Mouse (Mus musculus) cerebellum, adult 2 months (tissue): ENCODE measurements around the gene Nlgn2. TPM values are rescaled to one million over a fixed set of nuclear protein-coding genes. Genes with fewer than 3 reads are reported as not detected.

Source experiments
- DNase-seq, 2 experiments: peaks; one replicate each; pipeline ENCODE4 v3.0.0; 2021
- H3K27ac ChIP-seq: fragments of 200-500 bp; 2 replicates; pipeline ENCODE4 v1.5.1; 2012; ENCODE audit warnings: low read length, control low read depth, inconsistent platforms; ENCODE audit not compliant: insufficient read depth
- H3K27me3 ChIP-seq: fragments of 200-500 bp; 2 replicates; pipeline ENCODE4 v1.6.1; 2012; ENCODE audit warnings: inconsistent platforms, mild to moderate bottlenecking, low read length, moderate library complexity; ENCODE audit not compliant: control insufficient read depth, insufficient read depth
- H3K4me1 ChIP-seq: fragments of 200-500 bp; 2 replicates; pipeline ENCODE4 v1.6.1; 2011; ENCODE audit warnings: low read length; ENCODE audit not compliant: control insufficient read depth, insufficient read depth
- H3K4me3 ChIP-seq: fragments of 200-500 bp; replicated peaks from 2 replicates; pipeline ENCODE3; 2011; ENCODE audit warnings: mild to moderate bottlenecking, low read depth, low read length, control low read depth; ENCODE audit not compliant: insufficient read depth
- CTCF ChIP-seq: fragments of 200-500 bp; IDR thresholded peaks from 2 replicates; pipeline ENCODE4 v1.5.1; 2011; ENCODE audit warnings: low read depth, mild to moderate bottlenecking, control low read depth, low read length, moderate library complexity, borderline replicate concordance; ENCODE audit not compliant: insufficient read depth
- POLR2A ChIP-seq: fragments of 200-500 bp; IDR thresholded peaks from 2 replicates; pipeline ENCODE4 v1.6.1; 2011; ENCODE audit warnings: low read length, control low read depth, borderline replicate concordance; ENCODE audit not compliant: insufficient read depth
- WGBS: fragments of 180-500 bp; shearing (Covaris S2); methylation state at CpG from one replicate; pipeline ENCODE4 v1.1.7; 2018; 5-methylcytosine and 5-hydroxymethylcytosine counted together
- polyA plus RNA-seq: library from polyadenylated mRNA; depleted of rRNA; stranded (reverse); fragments of >200 nt; gene quantifications from 2 replicates; pipeline ENCODE4 v1.2.3, GENCODE M21; 2012

Gene Nlgn2
- polyA plus RNA-seq, 1 experiment = 116 TPM

- no peaks in the 10 kb centered on the region for H3K27me3 ChIP-seq
These were observed 41.6 kb downstream of the Nlgn2 start for GRCm38 (mm10) chr11:69795983-69796435.

GRCm38 (mm10) chr11:69795168-69795982 lies 42.2 kb downstream of the Nlgn2 start, which contains the start of gene Chrnb1:
Gene Chrnb1, minus strand, starts transcription at chr11:69795943.
- H3K27ac ChIP-seq = no peak within 1 kb of the TSS
- no peaks in the 10 kb centered on the region for H3K27me3 ChIP-seq
- TF ChIP-seq POLR2A (peak; percentile 44), CTCF (no peak)
- WGBS = 2% methylated on average over 52 of the region's 52 CpGs
- peaks cover 3% of the 10 kb centered on the region; the same call in 1 of the 2 replicates for H3K4me1 ChIP-seq
- H3K4me3 ChIP-seq = peak within 1 kb of the TSS; percentile 61
- peak; percentile 88 to 97 for DNase-seq

More at GRCm38 (mm10) chr11:69795983-69796435, 41.6 kb downstream of the Nlgn2 start:
- WGBS = 4% methylated on average over 13 of the region's 13 CpGs
- DNase-seq = no peak
- Histone ChIP-seq H3K27ac (no peak overlapping the region), H3K4me1 (peaks cover 7% of the 10 kb centered on the region; the same call in 1 of the 2 replicates), H3K4me3 (no peak overlapping the region)
- TF ChIP-seq POLR2A = no peak
- TF ChIP-seq CTCF = no peak

DNA sequence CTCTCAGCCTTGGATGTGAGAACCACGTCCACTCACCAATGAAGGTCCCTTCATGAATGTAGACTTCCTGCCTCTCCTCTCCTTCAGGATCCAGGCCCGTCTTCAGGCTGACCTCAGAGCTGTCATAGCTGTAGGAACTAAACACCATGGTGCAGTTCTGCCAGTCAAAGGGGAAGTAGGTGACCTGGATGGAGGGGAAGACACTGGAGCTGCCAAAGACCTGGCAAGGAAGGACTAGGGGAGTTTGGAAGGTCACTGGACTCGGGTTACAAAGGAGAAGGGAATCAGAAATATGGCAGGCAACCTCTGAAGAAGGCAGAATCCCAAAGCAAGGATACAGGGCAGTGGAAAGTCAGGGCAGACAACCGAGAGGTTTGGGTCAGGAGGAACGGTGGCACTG lies 44.2 kb downstream of the Nlgn2 start:
- Histone ChIP-seq H3K4me3 (no peak overlapping the region), H3K27me3 (no peaks in the 10 kb centered on the region), H3K4me1 (no peaks in the 10 kb centered on the region), H3K27ac (no peak overlapping the region)
- WGBS = 61% methylated on average over 5 of the region's 5 CpGs
- TF ChIP-seq CTCF (no peak), POLR2A (no peak)
- no peak for DNase-seq

DNA sequence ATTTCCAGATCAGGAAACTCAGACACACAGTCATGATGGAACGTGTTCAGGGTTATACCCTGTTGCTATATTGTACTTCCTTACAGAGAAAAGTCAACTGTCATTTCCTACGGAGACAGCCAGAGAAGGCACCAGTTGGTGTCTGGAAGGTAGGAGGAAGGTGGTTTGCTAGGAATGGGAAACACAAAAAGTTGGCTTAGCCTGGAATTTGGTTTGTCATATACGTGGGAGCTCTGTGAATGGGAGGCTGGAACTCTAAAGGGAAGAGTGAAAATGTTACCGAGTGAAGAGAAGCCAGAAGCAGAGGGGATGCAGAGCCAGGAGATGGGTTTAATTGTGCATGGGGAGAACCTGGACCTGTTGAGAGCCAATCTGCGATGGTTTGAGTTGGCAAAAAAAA lies 46.2 kb downstream of the Nlgn2 start:
- Histone ChIP-seq H3K27me3 (no peaks in the 10 kb centered on the region), H3K4me3 (no peak overlapping the region), H3K27ac (no peak overlapping the region), H3K4me1 (no peaks in the 10 kb centered on the region)
- WGBS = 45% methylated on average over 5 of the region's 5 CpGs
- TF ChIP-seq POLR2A (no peak), CTCF (no peak)
- DNase-seq = no peak

DNA sequence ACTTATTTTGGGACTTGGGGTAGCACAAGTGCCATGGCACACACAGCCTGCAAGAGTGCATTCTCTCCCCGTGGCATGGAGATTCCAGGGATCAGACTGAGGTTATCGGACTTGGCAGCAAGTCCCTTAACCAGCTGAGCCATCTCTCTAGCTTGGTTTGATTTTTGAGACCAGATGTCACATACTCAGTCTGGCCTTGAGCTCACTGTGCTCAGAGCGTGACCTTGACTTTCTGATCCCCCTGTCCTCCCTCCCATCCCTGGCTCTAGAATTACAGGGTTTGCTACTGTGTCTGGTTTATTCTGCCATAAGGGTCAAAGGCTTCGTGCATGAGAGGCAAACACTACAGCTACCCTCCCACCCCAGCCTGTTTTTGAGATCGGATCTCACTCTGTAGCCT lies 48.2 kb downstream of the Nlgn2 start:
- no peaks in the 10 kb centered on the region for H3K4me1 ChIP-seq
- DNase-seq = no peak
- no peak overlapping the region for H3K27ac ChIP-seq
- WGBS = 36% methylated on average over 5 of the region's 5 CpGs
- no peak overlapping the region for H3K4me3 ChIP-seq
- TF ChIP-seq CTCF (no peak), POLR2A (no peak)
- no peaks in the 10 kb centered on the region for H3K27me3 ChIP-seq

- no peak for DNase-seq
- Histone ChIP-seq H3K27ac (no peak overlapping the region), H3K27me3 (no peaks in the 10 kb centered on the region), H3K4me3 (no peak overlapping the region), H3K4me1 (no peaks in the 10 kb centered on the region)
- WGBS = 87% methylated on average over 5 of the region's 5 CpGs
- TF ChIP-seq CTCF = no peak
- no peak for TF ChIP-seq POLR2A
These were observed 50.3 kb downstream of the Nlgn2 start for GRCm38 (mm10) chr11:69787306-69787705.

GRCm38 (mm10) chr11:69784793-69785272 lies 52.8 kb downstream of the Nlgn2 start:
- H3K4me3 ChIP-seq = no peak overlapping the region
- 51% methylated on average over 15 of the region's 15 CpGs for WGBS
- no peak for DNase-seq
- H3K27me3 ChIP-seq = no peaks in the 10 kb centered on the region
- TF ChIP-seq CTCF (no peak), POLR2A (no peak)
- no peak overlapping the region for H3K27ac ChIP-seq
- H3K4me1 ChIP-seq = no peaks in the 10 kb centered on the region

DNA sequence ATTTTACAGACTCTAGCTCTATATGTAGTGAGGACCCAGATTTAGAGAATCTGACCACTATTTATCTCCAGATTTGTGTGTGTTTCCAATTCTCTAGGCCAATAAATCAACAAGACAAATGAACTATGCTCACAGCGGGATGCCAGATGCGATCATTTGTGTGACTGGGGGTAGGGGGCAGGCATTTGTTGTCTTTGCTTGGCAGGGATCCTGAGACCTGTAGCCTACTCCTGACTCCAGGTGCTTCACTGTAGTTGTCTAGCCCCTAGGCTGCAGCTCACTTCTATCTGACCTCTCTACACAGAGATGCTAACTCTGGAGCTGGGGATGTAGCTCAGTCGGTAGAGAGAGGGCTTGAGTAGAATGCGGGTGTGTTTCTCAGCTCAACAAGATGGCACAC lies 55.8 kb downstream of the Nlgn2 start:
- no peak for TF ChIP-seq POLR2A
- no peak for TF ChIP-seq CTCF
- Histone ChIP-seq H3K27me3 (no peaks in the 10 kb centered on the region), H3K4me1 (peaks cover 10% of the 10 kb centered on the region), H3K4me3 (no peak overlapping the region), H3K27ac (no peak overlapping the region)
- whole genome bisulfite sequencing = 34% methylated on average over 4 of the region's 4 CpGs
- DNase-seq = no peak
